Mouse (Mus musculus): ENCODE results near the gene Slit3. TPM values are rescaled to one million over a fixed set of nuclear protein-coding genes. Genes with fewer than 3 reads are reported as not detected.

Slit3 gene
- polyA plus RNA-seq, 1 experiment from 2014 or later = 5.8 TPM

GRCm38 (mm10) chr11:35546081-35546822 is 425.2 kb downstream of the Slit3 start:
- H3K27me3 ChIP-seq (replicated peaks; ENCODE audit: control insufficient read depth, insufficient read depth, low read length) = peaks cover 64% of the 10 kb centered on the region
- no peak overlapping the region for H3K9ac ChIP-seq (replicated peaks; ENCODE audit: low read depth, low read length)
- H3K27ac ChIP-seq (ENCODE audit: low read length) = no peak overlapping the region
- H3K36me3 ChIP-seq (ENCODE audit: control insufficient read depth, insufficient read depth) = no peaks in the 10 kb centered on the region
- no peak overlapping the region for H3K4me3 ChIP-seq (replicated peaks; ENCODE audit: low read length)
- peaks cover 3% of the 10 kb centered on the region for H3K4me1 ChIP-seq (replicated peaks; ENCODE audit: control insufficient read depth, insufficient read depth, low read length)
- WGBS = 78% methylated on average over 7 of the region's 7 CpGs
- H3K9me3 ChIP-seq (ENCODE audit: control insufficient read depth, low read length) = no peaks in the 10 kb centered on the region
- no peak for ATAC-seq
- no peak overlapping the region for H3K4me2 ChIP-seq (ENCODE audit: low read length)

- Histone ChIP-seq H3K9ac (replicated peaks; ENCODE audit: low read depth, low read length) (no peak overlapping the region), H3K4me2 (ENCODE audit: low read length) (no peak overlapping the region), H3K4me3 (replicated peaks; ENCODE audit: low read length) (no peak overlapping the region), H3K4me1 (replicated peaks; ENCODE audit: control insufficient read depth, insufficient read depth, low read length) (no peaks in the 10 kb centered on the region), H3K36me3 (ENCODE audit: control insufficient read depth, insufficient read depth) (no peaks in the 10 kb centered on the region), H3K9me3 (ENCODE audit: control insufficient read depth, low read length) (no peaks in the 10 kb centered on the region), H3K27me3 (replicated peaks; ENCODE audit: control insufficient read depth, insufficient read depth, low read length) (peaks cover 68% of the 10 kb centered on the region), H3K27ac (ENCODE audit: low read length) (no peak overlapping the region)
- WGBS = 92% methylated on average over 9 of the region's 9 CpGs
- ATAC-seq = no peak
Measured at GRCm38 (mm10) chr11:35550036-35550435, 429.0 kb downstream of the Slit3 start.

GRCm38 (mm10) chr11:35556192-35556591 is 435.2 kb downstream of the Slit3 start:
- Histone ChIP-seq H3K27ac (ENCODE audit: low read length) (no peak overlapping the region), H3K4me1 (replicated peaks; ENCODE audit: control insufficient read depth, insufficient read depth, low read length) (peaks cover 16% of the 10 kb centered on the region), H3K9ac (replicated peaks; ENCODE audit: low read depth, low read length) (no peak overlapping the region), H3K4me2 (ENCODE audit: low read length) (no peak overlapping the region), H3K4me3 (replicated peaks; ENCODE audit: low read length) (no peak overlapping the region), H3K36me3 (ENCODE audit: control insufficient read depth, insufficient read depth) (no peaks in the 10 kb centered on the region), H3K9me3 (ENCODE audit: control insufficient read depth, low read length) (no peaks in the 10 kb centered on the region), H3K27me3 (replicated peaks; ENCODE audit: control insufficient read depth, insufficient read depth, low read length) (peaks cover 73% of the 10 kb centered on the region)
- WGBS = 11% methylated on average over 11 of the region's 11 CpGs
- peak; percentile 94 for ATAC-seq

- no peak for ATAC-seq
- Histone ChIP-seq H3K4me1 (replicated peaks; ENCODE audit: control insufficient read depth, insufficient read depth, low read length) (peaks cover 19% of the 10 kb centered on the region), H3K9ac (replicated peaks; ENCODE audit: low read depth, low read length) (no peak overlapping the region), H3K9me3 (ENCODE audit: control insufficient read depth, low read length) (no peaks in the 10 kb centered on the region), H3K36me3 (ENCODE audit: control insufficient read depth, insufficient read depth) (no peaks in the 10 kb centered on the region), H3K27me3 (replicated peaks; ENCODE audit: control insufficient read depth, insufficient read depth, low read length) (peaks cover 77% of the 10 kb centered on the region), H3K4me2 (ENCODE audit: low read length) (no peak overlapping the region), H3K4me3 (replicated peaks; ENCODE audit: low read length) (no peak overlapping the region), H3K27ac (ENCODE audit: low read length) (no peak overlapping the region)
- WGBS = 86% methylated on average over 8 of the region's 8 CpGs
Measured at GRCm38 (mm10) chr11:35557476-35557875, 436.5 kb downstream of the Slit3 start.

GRCm38 (mm10) chr11:35558311-35558710 is 437.3 kb downstream of the Slit3 start:
- Histone ChIP-seq H3K9me3 (ENCODE audit: control insufficient read depth, low read length) (no peaks in the 10 kb centered on the region), H3K4me1 (replicated peaks; ENCODE audit: control insufficient read depth, insufficient read depth, low read length) (peaks cover 19% of the 10 kb centered on the region), H3K27me3 (replicated peaks; ENCODE audit: control insufficient read depth, insufficient read depth, low read length) (peaks cover 77% of the 10 kb centered on the region), H3K27ac (ENCODE audit: low read length) (no peak overlapping the region), H3K4me3 (replicated peaks; ENCODE audit: low read length) (no peak overlapping the region), H3K36me3 (ENCODE audit: control insufficient read depth, insufficient read depth) (no peaks in the 10 kb centered on the region), H3K9ac (replicated peaks; ENCODE audit: low read depth, low read length) (no peak overlapping the region), H3K4me2 (ENCODE audit: low read length) (no peak overlapping the region)
- no peak for ATAC-seq
- WGBS = 66% methylated on average over 2 of the region's 2 CpGs

- ATAC-seq = no peak
- Histone ChIP-seq H3K9ac (replicated peaks; ENCODE audit: low read depth, low read length) (no peak overlapping the region), H3K9me3 (ENCODE audit: control insufficient read depth, low read length) (no peaks in the 10 kb centered on the region), H3K4me2 (ENCODE audit: low read length) (no peak overlapping the region), H3K36me3 (ENCODE audit: control insufficient read depth, insufficient read depth) (no peaks in the 10 kb centered on the region), H3K27me3 (replicated peaks; ENCODE audit: control insufficient read depth, insufficient read depth, low read length) (peaks cover 77% of the 10 kb centered on the region), H3K27ac (ENCODE audit: low read length) (no peak overlapping the region), H3K4me3 (replicated peaks; ENCODE audit: low read length) (no peak overlapping the region), H3K4me1 (replicated peaks; ENCODE audit: control insufficient read depth, insufficient read depth, low read length) (peaks cover 19% of the 10 kb centered on the region)
- 30% methylated on average over 3 of the region's 3 CpGs for WGBS
Measured at GRCm38 (mm10) chr11:35559386-35559785, 438.4 kb downstream of the Slit3 start.

GRCm38 (mm10) chr11:35561760-35562159 is 440.7 kb downstream of the Slit3 start:
- Histone ChIP-seq H3K4me2 (ENCODE audit: low read length) (no peak overlapping the region), H3K9me3 (ENCODE audit: control insufficient read depth, low read length) (no peaks in the 10 kb centered on the region), H3K27ac (ENCODE audit: low read length) (no peak overlapping the region), H3K9ac (replicated peaks; ENCODE audit: low read depth, low read length) (no peak overlapping the region), H3K4me1 (replicated peaks; ENCODE audit: control insufficient read depth, insufficient read depth, low read length) (peaks cover 11% of the 10 kb centered on the region), H3K36me3 (ENCODE audit: control insufficient read depth, insufficient read depth) (no peaks in the 10 kb centered on the region), H3K27me3 (replicated peaks; ENCODE audit: control insufficient read depth, insufficient read depth, low read length) (peaks cover 89% of the 10 kb centered on the region), H3K4me3 (replicated peaks; ENCODE audit: low read length) (no peak overlapping the region)
- WGBS = 42% methylated on average over 9 of the region's 9 CpGs
- ATAC-seq = no peak; the same call in 1 of the 2 replicates

- H3K4me3 ChIP-seq (replicated peaks; ENCODE audit: low read length) = no peak overlapping the region
- no peak overlapping the region for H3K4me2 ChIP-seq (ENCODE audit: low read length)
- no peaks in the 10 kb centered on the region for H3K9me3 ChIP-seq (ENCODE audit: control insufficient read depth, low read length)
- H3K9ac ChIP-seq (replicated peaks; ENCODE audit: low read depth, low read length) = no peak overlapping the region
- H3K27ac ChIP-seq (ENCODE audit: low read length) = no peak overlapping the region
- peaks cover 76% of the 10 kb centered on the region for H3K27me3 ChIP-seq (replicated peaks; ENCODE audit: control insufficient read depth, insufficient read depth, low read length)
- 40% methylated on average over 6 of the region's 6 CpGs for WGBS
- H3K4me1 ChIP-seq (replicated peaks; ENCODE audit: control insufficient read depth, insufficient read depth, low read length) = peaks cover 7% of the 10 kb centered on the region
- ATAC-seq = no peak
- H3K36me3 ChIP-seq (ENCODE audit: control insufficient read depth, insufficient read depth) = no peaks in the 10 kb centered on the region
Measured at GRCm38 (mm10) chr11:35565322-35565721, 444.3 kb downstream of the Slit3 start.

- 13% methylated on average over 3 of the region's 3 CpGs for WGBS
- H3K4me1 ChIP-seq (replicated peaks; ENCODE audit: control insufficient read depth, insufficient read depth, low read length) = peaks cover 6% of the 10 kb centered on the region
- H3K9ac ChIP-seq (replicated peaks; ENCODE audit: low read depth, low read length) = no peak overlapping the region
- H3K4me3 ChIP-seq (replicated peaks; ENCODE audit: low read length) = no peak overlapping the region
- no peak overlapping the region for H3K4me2 ChIP-seq (ENCODE audit: low read length)
- H3K9me3 ChIP-seq (ENCODE audit: control insufficient read depth, low read length) = no peaks in the 10 kb centered on the region
- H3K27ac ChIP-seq (ENCODE audit: low read length) = no peak overlapping the region
- H3K36me3 ChIP-seq (ENCODE audit: control insufficient read depth, insufficient read depth) = no peaks in the 10 kb centered on the region
- H3K27me3 ChIP-seq (replicated peaks; ENCODE audit: control insufficient read depth, insufficient read depth, low read length) = peaks cover 74% of the 10 kb centered on the region
- ATAC-seq = no peak
Measured at GRCm38 (mm10) chr11:35566686-35567085, 445.7 kb downstream of the Slit3 start.
